Mouse (Mus musculus) Patski (cell line): ENCODE measurements around the gene Shisa9. TPM values are rescaled to one million over a fixed set of nuclear protein-coding genes. Genes with fewer than 3 reads are reported as not detected.

Experiments used
- ATAC-seq: fragments of 100-300 bp; one replicate; pipeline ENCODE4 v1.8.0; 2021
- CTCF ChIA-PET: fragments of 350-600 bp; sonication (Branson Sonifier 250); formaldehyde crosslinking; loops from one replicate; lab custom pipeline; 2022; ENCODE audit warnings: inconsistent platforms; lab: Charles Lee
- POLR2A ChIA-PET: fragments of 350-600 bp; sonication (Branson Sonifier 250); formaldehyde crosslinking; loops from one replicate; lab custom pipeline; 2022; ENCODE audit warnings: antibody characterized with exemption, inconsistent platforms; lab: Charles Lee
- DNase-seq: peaks from one replicate; pipeline ENCODE4 v3.0.0-alpha.2; 2011; ENCODE audit warnings: low read depth, low spot score
- H3K27me3 ChIP-seq: fragments of 371-371 bp; one replicate; pipeline ENCODE4 v1.5.1; 2021
- CTCF ChIP-seq: fragments of 100-300 bp; IDR thresholded peaks from one replicate; pipeline ENCODE4 v1.5.1; 2021
- in situ Hi-C: fragments of 300-500 bp; cut with MboI; formaldehyde crosslinking; loops from 3 replicates; pipeline ENCODE4 v1.11.1; 2018; ENCODE audit warnings: low pct_unique_long_range_greater_than_20kb, mixed read lengths
- polyA plus RNA-seq: library from polyadenylated mRNA; unstranded; gene quantifications from one replicate; pipeline ENCODE4 v1.2.3, GENCODE M21; 2021

The Shisa9 gene
- polyA plus RNA-seq, 1 experiment from 2014 or later, result 0.19 TPM

- ChIA-PET POLR2A (no interaction called here), CTCF (interaction anchor here (1.1 to 1.2 kb wide), 2 partner anchors 9 to 19 kb away, joined by 3 read pairs; no protein-coding TSS in a partner anchor)
- TF ChIP-seq CTCF, result no peak
- in situ Hi-C loops, result no loop called here
- H3K27me3 ChIP-seq, result peaks cover 32% of the 10 kb centered on the region
- ATAC-seq, result no peak
- DNase-seq, result no peak
Observed at GRCm38 (mm10) chr16:12217289-12218150, 233.6 kb downstream of the Shisa9 start.

- in situ Hi-C loops, result no loop called here
- ChIA-PET CTCF (no interaction called here), POLR2A (no interaction called here)
- ATAC-seq (no peak), DNase-seq (no peak)
- no peak for TF ChIP-seq CTCF
- H3K27me3 ChIP-seq, result peaks cover 30% of the 10 kb centered on the region
Observed at GRCm38 (mm10) chr16:12218151-12218532, 234.2 kb downstream of the Shisa9 start.

- no peak for TF ChIP-seq CTCF
- ATAC-seq, result no peak
- in situ Hi-C loops, result no loop called here
- peaks cover 30% of the 10 kb centered on the region for H3K27me3 ChIP-seq
- POLR2A ChIA-PET, result no interaction called here
- DNase-seq, result no peak
- CTCF ChIA-PET, result no interaction called here
Observed at GRCm38 (mm10) chr16:12219821-12220220, 235.9 kb downstream of the Shisa9 start.

DNA sequence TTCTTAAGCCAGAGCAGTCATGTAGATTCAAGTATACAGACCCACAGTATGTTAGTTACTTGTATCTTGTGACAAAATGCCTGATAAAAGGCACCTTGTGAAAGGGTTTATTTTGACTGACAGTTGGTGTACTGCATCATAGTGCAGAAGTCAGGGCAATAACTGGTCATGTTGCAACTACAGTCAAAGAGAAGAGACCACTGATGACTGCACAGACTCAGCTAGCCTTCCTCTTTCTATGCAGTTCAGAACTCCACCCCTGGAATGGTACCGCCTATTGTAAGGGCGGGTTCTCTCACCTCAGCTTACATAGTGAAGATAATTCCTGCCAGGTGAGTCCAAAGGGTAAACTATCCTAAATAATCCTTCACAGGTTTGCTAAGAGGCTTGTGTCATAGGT, 239.6 kb downstream of the Shisa9 start:
- POLR2A ChIA-PET, result no interaction called here
- in situ Hi-C loops, result no loop called here
- TF ChIP-seq CTCF, result no peak
- ATAC-seq, result no peak
- DNase-seq, result no peak
- H3K27me3 ChIP-seq, result peaks cover 22% of the 10 kb centered on the region
- CTCF ChIA-PET, result no interaction called here

DNA sequence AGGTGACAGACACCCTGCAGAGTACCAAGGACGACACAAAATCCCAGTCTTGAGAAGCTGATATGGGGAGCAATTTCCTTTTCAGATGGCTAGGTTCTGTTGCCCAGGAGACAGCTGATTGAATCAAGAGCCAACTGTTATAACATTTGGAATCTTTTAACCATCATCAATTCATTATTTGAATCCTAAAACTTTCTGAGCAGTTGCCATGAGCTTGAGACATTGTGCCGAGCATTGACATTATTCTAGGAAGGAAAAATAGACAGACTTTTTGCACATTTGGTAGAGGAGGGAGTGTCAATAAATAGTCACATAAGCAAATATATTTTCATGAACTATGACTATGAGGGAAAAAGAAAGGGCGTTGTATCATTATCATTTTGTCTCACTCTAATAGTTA, 243.0 kb downstream of the Shisa9 start:
- no peak for TF ChIP-seq CTCF
- DNase-seq (no peak), ATAC-seq (no peak)
- H3K27me3 ChIP-seq, result peaks cover 4% of the 10 kb centered on the region
- ChIA-PET POLR2A (no interaction called here), CTCF (interaction anchor here (1.2 to 1.4 kb wide), 2 partner anchors 10 to 362 kb away, joined by 3 to 4 read pairs; no protein-coding TSS in a partner anchor)
- in situ Hi-C loops, result no loop called here

DNA sequence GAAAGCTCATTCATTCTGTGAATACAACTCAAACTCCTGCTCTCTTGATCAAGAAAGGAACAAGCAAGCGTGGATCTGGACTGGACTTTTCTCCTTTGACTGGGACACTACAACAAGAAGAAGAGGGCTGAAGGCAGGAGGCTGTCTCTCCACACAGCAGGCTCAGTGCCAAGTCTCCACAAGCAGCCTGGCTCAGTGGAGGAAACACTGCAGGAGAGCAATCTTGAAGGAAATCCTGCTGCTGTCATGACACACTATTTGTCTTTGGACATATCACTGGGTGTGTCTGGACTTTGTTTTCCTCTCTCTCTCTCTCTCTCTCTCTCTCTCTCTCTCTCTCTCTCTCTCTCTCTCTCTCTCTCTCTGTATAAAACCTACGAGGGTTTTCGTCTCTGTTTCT, 249.4 kb downstream of the Shisa9 start:
- ATAC-seq (no peak), DNase-seq (no peak)

DNA sequence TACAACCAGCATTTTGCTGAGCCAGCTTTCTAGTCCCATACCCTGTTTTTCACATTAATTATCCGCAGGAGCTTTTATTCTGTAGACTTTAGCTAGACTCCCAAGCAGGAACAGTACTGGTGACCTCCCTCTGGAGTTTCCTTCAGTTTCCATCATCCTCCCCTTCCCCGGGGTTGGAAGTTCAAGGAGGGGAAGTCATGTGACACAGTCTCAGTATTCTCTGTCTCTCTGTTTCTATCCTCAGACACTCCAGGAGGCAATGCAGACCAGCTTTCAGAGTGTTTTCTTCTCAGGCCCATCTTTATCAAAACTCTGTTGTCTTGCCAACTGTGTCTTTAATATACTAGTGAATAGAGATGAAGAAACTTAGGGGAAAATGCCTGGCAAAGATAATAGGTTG, 250.4 kb downstream of the Shisa9 start:
- in situ Hi-C loops, result no loop called here
- POLR2A ChIA-PET, result no interaction called here
- no peak for TF ChIP-seq CTCF
- no peak for ATAC-seq
- no peak for DNase-seq
- CTCF ChIA-PET, result no interaction called here
- no peaks in the 10 kb centered on the region for H3K27me3 ChIP-seq

More for the DNA sequence above, 249.4 kb downstream of the Shisa9 start:
- no peak for TF ChIP-seq CTCF
- CTCF ChIA-PET, result no interaction called here
- POLR2A ChIA-PET, result no interaction called here
- in situ Hi-C loops, result no loop called here
- no peaks in the 10 kb centered on the region for H3K27me3 ChIP-seq

DNA sequence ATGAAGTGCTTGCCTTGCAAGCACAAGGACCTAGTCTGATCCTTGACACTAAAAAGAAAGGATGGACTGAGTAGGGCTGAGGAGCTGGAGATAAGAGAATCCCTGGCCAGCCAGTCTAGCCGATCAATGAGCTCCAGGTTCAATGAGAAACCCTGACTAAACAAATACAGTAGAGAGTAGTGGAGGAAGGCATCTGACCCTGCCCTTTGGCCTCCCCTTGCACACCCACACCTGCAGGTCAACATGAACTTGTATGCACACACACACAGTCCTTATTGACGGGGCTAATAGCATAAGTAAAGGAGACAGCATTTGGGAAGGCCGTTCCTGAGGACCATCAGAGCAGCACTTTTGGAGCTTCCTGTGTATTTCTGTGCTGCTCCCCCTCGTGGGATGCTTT, 254.7 kb downstream of the Shisa9 start:
- ATAC-seq (no peak), DNase-seq (no peak)
- CTCF ChIA-PET, result no interaction called here
- no peaks in the 10 kb centered on the region for H3K27me3 ChIP-seq
- TF ChIP-seq CTCF, result no peak
- in situ Hi-C loops, result no loop called here
- POLR2A ChIA-PET, result no interaction called here

DNA sequence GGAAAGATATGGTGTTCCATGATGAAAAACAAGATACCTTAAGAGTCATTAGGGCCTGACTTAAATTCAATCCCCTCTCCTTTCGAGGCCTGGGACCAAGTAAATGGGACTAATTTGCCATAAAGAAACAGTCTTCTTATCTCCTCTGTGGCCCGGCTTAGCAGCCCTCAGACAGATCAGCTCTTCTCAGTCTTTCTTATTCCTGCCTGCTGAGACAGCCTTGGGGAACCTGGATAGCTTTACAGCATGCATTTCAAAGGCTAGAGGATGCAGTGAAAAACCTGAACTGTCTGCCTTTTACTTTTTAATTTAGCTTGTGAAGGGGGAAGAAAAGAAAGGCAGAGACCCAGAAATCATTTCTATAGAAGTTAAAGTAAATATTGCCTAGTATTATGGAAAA, 275.4 kb downstream of the Shisa9 start:
- ATAC-seq (no peak), DNase-seq (no peak)
- in situ Hi-C loops, result no loop called here
- POLR2A ChIA-PET, result no interaction called here
- H3K27me3 ChIP-seq, result peaks cover 5% of the 10 kb centered on the region
- CTCF ChIA-PET, result no interaction called here
- no peak for TF ChIP-seq CTCF

GRCm38 (mm10) chr16:12265828-12266227, 281.9 kb downstream of the Shisa9 start:
- no peak for TF ChIP-seq CTCF
- ChIA-PET POLR2A (no interaction called here), CTCF (interaction anchor here (1.2 kb wide), 1 partner anchor 10 kb away, joined by 3 read pairs; no protein-coding TSS in a partner anchor)
- DNase-seq (no peak), ATAC-seq (no peak)
- in situ Hi-C loops, result no loop called here
- H3K27me3 ChIP-seq, result no peaks in the 10 kb centered on the region

GRCm38 (mm10) chr16:12300523-12300922, 316.6 kb downstream of the Shisa9 start:
- in situ Hi-C loops, result no loop called here
- DNase-seq (no peak), ATAC-seq (no peak)
- H3K27me3 ChIP-seq, result peaks cover 23% of the 10 kb centered on the region
- POLR2A ChIA-PET, result no interaction called here
- CTCF ChIA-PET, result no interaction called here
- no peak for TF ChIP-seq CTCF

DNA sequence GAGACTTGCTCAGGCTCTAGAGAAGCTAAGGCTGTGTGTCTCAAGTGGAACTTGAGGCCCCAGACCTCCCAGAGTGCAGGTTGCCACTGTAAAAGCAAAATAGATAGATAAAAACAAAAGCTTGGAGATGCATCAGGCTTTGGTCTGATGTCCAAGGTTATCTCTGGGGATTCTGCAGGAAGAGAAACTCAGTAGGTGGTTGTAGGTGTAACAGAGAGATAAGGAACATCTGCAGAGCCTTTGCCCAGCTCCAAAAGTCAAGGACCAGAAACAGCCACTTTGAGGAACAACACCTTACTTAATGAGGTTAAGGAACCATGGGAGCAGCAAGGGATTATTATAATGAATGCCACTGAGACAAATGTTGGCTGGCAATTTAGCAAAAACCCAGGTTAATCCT, 319.5 kb downstream of the Shisa9 start:
- no peak for TF ChIP-seq CTCF
- DNase-seq (no peak), ATAC-seq (no peak)
- ChIA-PET POLR2A (no interaction called here), CTCF (no interaction called here)
- H3K27me3 ChIP-seq, result peaks cover 23% of the 10 kb centered on the region
- in situ Hi-C loops, result no loop called here
